Mouse (Mus musculus) heart, adult 2 months (tissue): ENCODE results near the gene Klc1. TPM values are rescaled to one million over a fixed set of nuclear protein-coding genes. Genes with fewer than 3 reads are reported as not detected.

ENCODE experiments used
- DNase-seq, 2 experiments: peaks; one replicate each; pipeline ENCODE4 v3.0.0; 2021
- H3K27ac ChIP-seq: fragments of 200-600 bp; 2 replicates; pipeline ENCODE4 v1.8.1; 2022
- H3K27me3 ChIP-seq: fragments of 200-500 bp; 2 replicates; pipeline ENCODE4 v1.6.1; 2012; ENCODE audit warnings: mild to moderate bottlenecking, low read length, inconsistent platforms, mixed read lengths; ENCODE audit not compliant: control insufficient read depth, insufficient read depth
- H3K36me3 ChIP-seq: fragments of 200-500 bp; 2 replicates; pipeline ENCODE4 v1.6.1; 2012; ENCODE audit warnings: low read length, inconsistent platforms; ENCODE audit not compliant: control insufficient read depth, insufficient read depth
- H3K4me1 ChIP-seq: fragments of 200-500 bp; 2 replicates; pipeline ENCODE4 v1.6.1; 2011; ENCODE audit warnings: low read length; ENCODE audit not compliant: control insufficient read depth, insufficient read depth
- H3K4me3 ChIP-seq: fragments of 200-600 bp; 2 replicates; pipeline ENCODE4 v1.8.1; 2022
- H3K79me2 ChIP-seq: fragments of 200-500 bp; replicated peaks from 2 replicates; pipeline ENCODE4 v1.6.1; 2012; ENCODE audit warnings: mild to moderate bottlenecking, inconsistent platforms, low read length, moderate library complexity, mixed read lengths; ENCODE audit not compliant: control insufficient read depth, insufficient read depth
- H3K9ac ChIP-seq: fragments of 200-500 bp; 2 replicates; pipeline ENCODE4 v1.6.1; 2012; ENCODE audit warnings: low read depth, mild to moderate bottlenecking, control low read depth, inconsistent platforms, low read length, mixed read lengths
- CTCF ChIP-seq: fragments of 200-600 bp; IDR thresholded peaks from 2 replicates; pipeline ENCODE4 v1.8.1; 2022; ENCODE audit warnings: antibody characterized with exemption, mild to moderate bottlenecking, moderate library complexity
- EP300 ChIP-seq: fragments of 200-500 bp; IDR thresholded peaks from 2 replicates; pipeline ENCODE4 v1.6.1; 2011; ENCODE audit warnings: low read depth, low read length, control low read depth; ENCODE audit not compliant: insufficient read depth
- POLR2A ChIP-seq: fragments of 200-500 bp; IDR thresholded peaks from 2 replicates; pipeline ENCODE4 v1.6.1; 2011; ENCODE audit warnings: mild to moderate bottlenecking, low read depth, low read length, control low read depth; ENCODE audit not compliant: insufficient read depth
- WGBS: fragments of 180-500 bp; shearing (Covaris S2); methylation state at CpG from one replicate; pipeline ENCODE4 v1.1.7; 2018; 5-methylcytosine and 5-hydroxymethylcytosine counted together
- intact Hi-C: fragments of 180-260 bp; cut with DNase I; formaldehyde crosslinking; loops from one replicate; pipeline ENCODE4 v1.15.1; 2025
- polyA plus RNA-seq: library from polyadenylated mRNA; depleted of rRNA; stranded (reverse); fragments of >200 nt; gene quantifications from 2 replicates; pipeline ENCODE4 v1.2.3, GENCODE M21; 2012
- total RNA-seq, 2 experiments: library from RNA; stranded (reverse); gene quantifications; 2 replicates each; pipeline ENCODE4 v1.2.3; 2021

The Klc1 gene
- total and polyA plus RNA-seq, 3 experiments = 80.8 to 83.9 (median 83.8) TPM

DNA sequence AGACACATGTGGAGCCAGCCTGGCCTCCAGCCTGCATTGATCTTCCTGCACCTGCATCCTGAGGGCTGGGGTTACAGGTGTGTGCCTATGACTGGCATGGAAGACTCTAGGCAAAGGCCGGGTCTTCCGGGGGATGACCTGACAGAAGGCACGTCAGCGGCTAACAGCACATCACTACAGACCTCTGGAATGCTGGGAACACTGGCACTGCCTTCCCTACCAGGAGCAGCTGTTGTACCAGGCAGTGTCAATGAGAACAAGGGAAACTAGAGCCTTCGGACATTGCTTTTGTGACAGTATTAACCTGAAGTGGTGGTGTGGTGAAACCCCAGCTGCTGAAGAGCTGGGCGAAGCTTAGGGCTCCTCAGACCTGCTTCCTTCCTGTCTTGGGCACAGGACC is 50.1 kb downstream of the Klc1 start:
- Histone ChIP-seq H3K79me2 (no peaks in the 10 kb centered on the region), H3K27ac (no peak overlapping the region), H3K9ac (no peak overlapping the region), H3K4me3 (no peak overlapping the region), H3K27me3 (no peaks in the 10 kb centered on the region), H3K4me1 (peaks cover 3% of the 10 kb centered on the region), H3K36me3 (no peaks in the 10 kb centered on the region)
- no peak for DNase-seq
- no peak for TF ChIP-seq POLR2A
- no peak for TF ChIP-seq EP300
- no peak for TF ChIP-seq CTCF
- 78% methylated on average over 6 of the region's 6 CpGs for WGBS
- intact Hi-C loops = no loop called here

DNA sequence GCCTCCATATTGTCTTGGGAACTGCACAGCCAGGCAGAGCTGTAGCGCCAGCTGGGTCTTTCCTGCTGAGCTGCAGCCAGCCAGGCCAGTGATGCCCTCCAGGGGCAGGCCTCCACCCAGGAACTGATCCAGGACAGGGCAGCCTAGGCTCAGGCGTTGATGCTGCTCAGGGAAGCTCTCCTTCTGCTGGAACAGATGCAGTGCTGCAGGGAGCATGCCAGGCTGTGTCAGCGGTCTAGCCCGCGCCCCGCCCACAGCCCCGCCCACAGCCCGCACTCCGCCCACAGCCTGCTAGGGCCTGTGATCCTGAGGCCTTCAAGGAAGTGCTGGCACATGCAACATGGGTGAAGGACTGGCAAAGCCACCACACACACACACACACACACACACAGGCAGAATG is 51.1 kb downstream of the Klc1 start:
- no peak overlapping the region for H3K9ac ChIP-seq
- 3% methylated on average over 9 of the region's 9 CpGs for WGBS

DNA sequence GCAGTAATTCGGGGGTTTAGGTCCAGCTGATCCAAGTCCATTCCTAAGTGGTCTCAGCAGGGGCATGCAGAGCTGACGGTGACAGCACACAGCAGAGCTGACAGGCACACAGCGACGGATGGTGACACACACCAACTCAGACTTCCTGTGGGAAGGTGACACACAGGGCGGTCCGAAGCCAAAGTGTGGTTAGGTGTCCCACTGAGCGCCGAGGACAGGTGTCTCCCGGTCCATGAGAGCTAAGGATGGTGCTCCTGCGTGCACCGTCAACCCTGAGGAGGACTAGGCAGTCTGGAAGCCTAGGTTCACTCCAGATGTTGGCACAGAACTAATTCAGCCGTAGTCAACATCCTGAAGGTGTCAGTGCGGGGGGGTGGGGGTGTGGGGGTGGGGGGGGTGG is 53.4 kb downstream of the Klc1 start:
- Histone ChIP-seq H3K27me3 (no peaks in the 10 kb centered on the region), H3K79me2 (no peaks in the 10 kb centered on the region), H3K4me3 (no peak overlapping the region), H3K27ac (no peak overlapping the region), H3K36me3 (no peaks in the 10 kb centered on the region), H3K4me1 (peaks cover 8% of the 10 kb centered on the region), H3K9ac (no peak overlapping the region)
- TF ChIP-seq CTCF = no peak
- no peak for TF ChIP-seq EP300
- no peak for TF ChIP-seq POLR2A
- DNase-seq = no peak
- WGBS = 84% methylated on average over 13 of the region's 13 CpGs
- intact Hi-C loops = loop anchor here (5.0 kb wide), 1 partner anchor 70 kb away; no protein-coding TSS in a partner anchor

More for the DNA sequence above, 51.1 kb downstream of the Klc1 start:
- Histone ChIP-seq H3K27me3 (no peaks in the 10 kb centered on the region), H3K27ac (no peak overlapping the region; the same call in 1 of the 2 replicates), H3K4me1 (peaks cover 3% of the 10 kb centered on the region), H3K79me2 (no peaks in the 10 kb centered on the region), H3K4me3 (no peak overlapping the region), H3K36me3 (no peaks in the 10 kb centered on the region)
- intact Hi-C loops = loop anchor here (5.0 kb wide), 1 partner anchor 67 kb away; no protein-coding TSS in a partner anchor
- DNase-seq = peak; percentile 80 to 83
- TF ChIP-seq EP300 (no peak), CTCF (peak; percentile 53), POLR2A (0 out of 2 replicates have a peak, but pooled peaks have one; percentile 14)

- intact Hi-C loops = loop anchor here (5.0 kb wide), 1 partner anchor 70 kb away; no protein-coding TSS in a partner anchor
- 61% methylated on average over 12 of the region's 12 CpGs for WGBS
- H3K4me3 ChIP-seq = no peak overlapping the region
Measured at GRCm38 (mm10) chr12:111812611-111813010, 54.0 kb downstream of the Klc1 start.

DNA sequence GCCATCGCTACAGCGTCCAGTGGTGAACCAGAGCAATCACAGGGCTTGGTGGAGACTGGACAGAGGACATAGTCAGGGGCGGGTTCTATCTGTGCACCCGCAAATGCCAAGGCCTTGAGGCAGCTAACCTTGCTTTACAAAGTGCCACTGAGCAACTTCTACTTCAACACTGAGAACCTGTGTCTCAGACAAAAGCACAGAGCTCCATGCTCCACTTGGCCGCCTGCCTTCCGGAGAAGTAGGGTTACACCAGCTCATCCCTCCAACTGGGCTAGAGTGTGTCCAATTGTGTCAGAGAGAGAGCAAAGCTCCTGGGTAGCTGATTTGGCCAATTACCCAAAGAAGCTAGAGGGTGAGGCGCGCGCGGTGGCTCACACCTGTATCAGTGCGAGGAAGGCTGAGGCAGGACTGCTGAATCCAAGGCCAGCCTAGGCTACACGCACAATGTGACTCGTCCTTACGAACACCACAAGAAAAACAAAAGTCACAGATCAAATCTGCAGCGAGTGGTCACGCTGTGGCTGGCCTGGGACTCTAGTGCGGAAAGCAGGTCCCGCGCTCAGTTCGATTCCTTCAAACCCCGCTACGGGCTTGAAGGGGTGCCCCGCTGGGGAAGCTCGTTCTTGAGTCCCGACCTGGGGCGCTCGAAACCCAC is 54.6 kb downstream of the Klc1 start:
- H3K27me3 ChIP-seq = no peaks in the 10 kb centered on the region
- WGBS = 5% methylated on average over 27 of the region's 27 CpGs
- peak overlapping the region; percentile 18 for H3K27ac ChIP-seq
- peak overlapping the region; percentile 60 for H3K4me3 ChIP-seq
- no peak for TF ChIP-seq CTCF
- TF ChIP-seq POLR2A = no peak
- no peak for TF ChIP-seq EP300
- H3K79me2 ChIP-seq = no peaks in the 10 kb centered on the region
- intact Hi-C loops = loop anchor here (5.0 kb wide), 1 partner anchor 71 kb away; no protein-coding TSS in a partner anchor
- peak overlapping the region; percentile 59 for H3K9ac ChIP-seq
- peak in 1 of 2 experiments; percentile 34 for DNase-seq
- H3K36me3 ChIP-seq = no peaks in the 10 kb centered on the region
- peaks cover 9% of the 10 kb centered on the region for H3K4me1 ChIP-seq

More at GRCm38 (mm10) chr12:111812611-111813010, 54.0 kb downstream of the Klc1 start:
- Histone ChIP-seq H3K27ac (no peak overlapping the region), H3K9ac (no peak overlapping the region), H3K79me2 (no peaks in the 10 kb centered on the region), H3K27me3 (no peaks in the 10 kb centered on the region), H3K4me1 (peaks cover 8% of the 10 kb centered on the region), H3K36me3 (no peaks in the 10 kb centered on the region)
- no peak for TF ChIP-seq EP300
- no peak for TF ChIP-seq POLR2A
- no peak for TF ChIP-seq CTCF
- DNase-seq = no peak
